Mouse (Mus musculus): ENCODE measurements around the gene Fam13a.

GRCm38 (mm10) chr6:58896648-58897047 is 127.7 kb downstream of the Fam13a start:
- TF ChIP-seq CTCF (IDR thresholded peaks at IDR 0.05; ENCODE audit: low read depth, low read length) (no peak), POLR2A (IDR thresholded peaks at IDR 0.05; ENCODE audit: borderline replicate concordance, low read depth, low read length) (no peak)
